ENCODE assay signal across 16 mouse cellular contexts in genomic region chr10:79912412-79912811, GRCm38 (mm10). TPM values are rescaled to one million over a fixed set of nuclear protein-coding genes. Genes with fewer than 3 reads are reported as not detected.
"Had no signal": no experiment of that assay in that cellular context is flagged by ENCODE, and none has a peak within 500 bp of the region (broad histone marks: within the 10 kb centered on the region; RNA-seq: fewer than 3 reads in every experiment).

No protein-coding gene starts in this region.

- H3K9me3 ChIP-seq: limb, embryonic 12.5 days; liver, embryonic 13.5 days; midbrain, embryonic 10.5 days; neural tube, embryonic 15.5 days had no signal

- DNase-seq: kidney, adult 8-10 months; kidney, postnatal 25 days; liver, embryonic 13.5 days; lung, adult 18-20 months; midbrain, embryonic 14.5 days; right cerebral cortex, adult 18-20 months; right cerebral cortex, postnatal 25 days; thymus, postnatal 36 days had no signal

- H3K27me3 ChIP-seq: neural tube, embryonic 15.5 days had no signal

- H3K9ac ChIP-seq: limb, embryonic 12.5 days; neural tube, embryonic 15.5 days had no signal

- H3K4me2 ChIP-seq: limb, embryonic 12.5 days; liver, embryonic 13.5 days; neural tube, embryonic 15.5 days had no signal

- H3K4me3 ChIP-seq: left cerebral cortex, adult 2 months; limb, embryonic 12.5 days; liver, embryonic 13.5 days; midbrain, embryonic 10.5 days; myocyte; neural tube, embryonic 15.5 days had no signal

- H3K27ac ChIP-seq: left cerebral cortex, adult 2 months; limb, embryonic 12.5 days; liver, embryonic 13.5 days; midbrain, embryonic 10.5 days; neural tube, embryonic 15.5 days had no signal

RNA-seq across cellular contexts. Expression of gene Gm26602, which starts 1.8 kb away (rescaled TPM):
- polyA plus RNA-seq: kidney, embryonic 16.5 days; liver, embryonic 13.5 days; myocyte; neural tube, embryonic 11.5 days; small intestine, adult 2 months had no signal
